Mouse (Mus musculus) liver, adult 2 months (tissue): Measurements from ENCODE around the gene Il18. TPM values are rescaled to one million over a fixed set of nuclear protein-coding genes. Genes with fewer than 3 reads are reported as not detected.

Experiments
- DNase-seq: peaks from one replicate; pipeline ENCODE4 v3.0.0-alpha.2; 2011; ENCODE audit warnings: low read depth, low spot score; ENCODE audit errors: extremely low read depth
- H3K27ac ChIP-seq: fragments of 200-500 bp; replicated peaks from 2 replicates; pipeline ENCODE4 v1.5.1; 2012; ENCODE audit warnings: low read depth, mild to moderate bottlenecking, control low read depth, inconsistent platforms, low read length; ENCODE audit not compliant: insufficient read depth
- H3K27me3 ChIP-seq: fragments of 200-500 bp; 2 replicates; pipeline ENCODE4 v1.6.1; 2012; ENCODE audit warnings: mild to moderate bottlenecking, moderate library complexity, low read length, inconsistent platforms; ENCODE audit not compliant: control insufficient read depth, insufficient read depth
- H3K36me3 ChIP-seq: fragments of 200-500 bp; 2 replicates; pipeline ENCODE4 v1.6.1; 2012; ENCODE audit warnings: low read length, inconsistent platforms; ENCODE audit not compliant: control insufficient read depth, insufficient read depth
- H3K4me1 ChIP-seq: fragments of 200-500 bp; 2 replicates; pipeline ENCODE4 v1.6.1; 2011; ENCODE audit warnings: low read length; ENCODE audit not compliant: control insufficient read depth, insufficient read depth
- H3K4me3 ChIP-seq: fragments of 200-500 bp; 2 replicates; pipeline ENCODE4 v1.5.1; 2011; ENCODE audit warnings: low read depth, mild to moderate bottlenecking, control low read depth, low read length, moderate library complexity; ENCODE audit not compliant: insufficient read depth
- H3K79me2 ChIP-seq: fragments of 200-500 bp; 2 replicates; pipeline ENCODE4 v1.6.1; 2012; ENCODE audit warnings: inconsistent platforms, mild to moderate bottlenecking, low read length, moderate library complexity; ENCODE audit not compliant: control insufficient read depth, insufficient read depth
- H3K9ac ChIP-seq: fragments of 200-500 bp; 2 replicates; pipeline ENCODE4 v1.6.1; 2012; ENCODE audit warnings: low read depth, mild to moderate bottlenecking, control low read depth, inconsistent platforms, low read length
- CTCF ChIP-seq: fragments of 200-500 bp; IDR thresholded peaks from 2 replicates; pipeline ENCODE4 v1.5.1; 2011; ENCODE audit warnings: low read depth, low read length, control low read depth
- POLR2A ChIP-seq: fragments of 200-500 bp; IDR thresholded peaks from 2 replicates; pipeline ENCODE4 v1.6.1; 2011; ENCODE audit warnings: low read length, control low read depth; ENCODE audit not compliant: insufficient read depth; ENCODE audit errors: extremely low read depth
- WGBS: fragments of 180-500 bp; shearing (Covaris S2); methylation state at CpG from one replicate; pipeline ENCODE4 v1.1.7; 2018; 5-methylcytosine and 5-hydroxymethylcytosine counted together
- polyA plus RNA-seq: library from polyadenylated mRNA; depleted of rRNA; stranded (reverse); fragments of >200 nt; gene quantifications from 2 replicates; pipeline ENCODE4 v1.2.3, GENCODE M21; 2012
- total RNA-seq: library from RNA; depleted of rRNA; stranded (reverse); fragments of >200 nt; gene quantifications from 2 replicates; pipeline ENCODE4 v1.2.3, GENCODE M21; 2014

Gene Il18
- total and polyA plus RNA-seq, 2 experiments, result 11.1 to 32.8 TPM

DNA sequence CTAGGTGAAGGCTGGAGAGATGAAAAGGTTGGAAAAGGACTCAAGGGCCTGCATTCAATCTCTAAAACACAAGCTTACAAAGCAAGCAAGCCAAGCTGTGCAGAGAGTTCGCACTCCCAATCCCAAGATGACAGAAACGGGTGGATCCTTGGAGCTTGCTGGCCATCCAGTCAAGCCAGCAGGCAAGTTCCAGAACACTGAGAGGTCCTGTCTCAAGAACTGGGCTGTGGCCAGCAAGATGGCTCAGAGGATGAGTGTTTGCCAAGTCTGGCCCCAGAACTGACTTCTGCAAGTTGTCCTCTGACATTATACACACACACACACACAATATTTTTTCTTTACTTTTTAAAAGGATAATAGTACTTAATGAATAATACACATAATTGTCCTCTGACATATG lies 13.3 kb downstream of the Il18 start:
- no peaks in the 10 kb centered on the region for H3K27me3 ChIP-seq
- no peak overlapping the region for H3K9ac ChIP-seq
- H3K36me3 ChIP-seq, result no peaks in the 10 kb centered on the region; the same call in 1 of the 2 replicates
- DNase-seq, result no peak
- no peak overlapping the region for H3K27ac ChIP-seq
- no peak overlapping the region for H3K4me3 ChIP-seq
- TF ChIP-seq CTCF (no peak), POLR2A (no peak)
- 91% methylated on average over 2 of the region's 2 CpGs for WGBS
- H3K4me1 ChIP-seq, result no peaks in the 10 kb centered on the region; the same call in 1 of the 2 replicates
- no peaks in the 10 kb centered on the region for H3K79me2 ChIP-seq

DNA sequence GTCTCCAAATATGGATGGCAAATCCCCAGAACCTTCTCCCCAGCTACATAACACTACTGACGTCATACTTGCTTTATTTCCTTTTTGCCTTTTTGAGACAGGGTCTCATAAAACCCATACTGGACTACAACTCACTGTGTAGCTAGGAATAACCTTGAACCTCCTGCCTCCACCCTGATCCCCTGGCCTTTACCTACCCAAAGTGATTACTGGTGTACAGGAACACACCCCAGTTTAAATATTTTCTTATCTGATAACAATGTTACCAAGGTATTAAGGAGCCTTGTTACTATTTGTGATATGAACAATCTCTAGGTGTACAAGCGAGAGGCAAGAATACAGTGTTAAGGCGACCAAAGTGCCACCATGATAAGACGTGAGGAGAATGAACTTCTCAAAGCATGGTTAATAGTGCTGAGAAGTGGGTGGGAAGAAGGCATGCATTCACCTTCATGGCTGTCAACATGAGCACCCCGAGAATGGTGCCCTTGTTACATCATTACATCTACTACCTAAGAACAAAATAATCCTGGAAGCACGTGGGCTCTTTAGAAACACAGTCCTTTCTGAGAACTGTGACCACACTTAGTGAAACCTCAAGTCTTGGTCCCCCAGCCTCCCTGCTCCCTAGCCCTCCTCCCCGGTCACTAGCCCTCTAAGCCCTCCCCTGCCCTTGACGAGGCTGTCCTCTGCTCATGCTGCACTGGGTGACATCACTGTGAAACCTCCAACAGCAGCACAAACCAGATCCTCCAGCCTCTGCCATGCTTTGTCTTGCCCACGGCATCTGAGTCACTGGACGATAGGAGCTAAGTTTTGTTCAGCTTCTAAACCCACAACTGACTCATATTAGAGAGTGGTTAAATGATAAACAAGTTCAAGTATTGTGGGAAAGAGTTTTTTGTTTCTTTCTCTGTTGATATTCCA lies 15.2 kb downstream of the Il18 start:
- 87% methylated on average over 10 of the region's 10 CpGs for WGBS
- no peak overlapping the region for H3K27ac ChIP-seq

DNA sequence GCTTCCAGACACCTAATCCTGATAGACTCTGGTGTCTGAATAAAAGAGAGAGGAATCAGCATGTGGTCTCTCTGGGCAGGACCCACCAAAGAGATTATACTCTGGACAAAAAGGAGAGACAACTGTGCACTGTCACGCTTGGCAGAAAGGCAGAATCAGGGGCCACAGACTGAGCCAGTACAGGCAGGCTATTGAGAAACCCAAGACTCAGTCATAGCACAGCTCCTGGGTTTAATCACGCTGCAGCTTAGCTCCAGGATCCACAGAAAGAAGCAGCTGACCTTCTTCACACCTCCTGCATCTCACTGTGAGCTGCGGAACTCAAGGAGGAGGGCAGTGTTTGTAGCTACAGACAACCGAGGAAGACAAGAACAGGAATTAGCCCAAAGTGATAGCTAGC lies 25.7 kb downstream of the Il18 start:
- Histone ChIP-seq H3K36me3 (peaks cover 3% of the 10 kb centered on the region; the same call in 1 of the 2 replicates), H3K27ac (no peak overlapping the region), H3K9ac (no peak overlapping the region), H3K4me1 (no peaks in the 10 kb centered on the region), H3K79me2 (no peaks in the 10 kb centered on the region), H3K27me3 (no peaks in the 10 kb centered on the region), H3K4me3 (no peak overlapping the region)
- 82% methylated on average over 4 of the region's 4 CpGs for WGBS
- DNase-seq, result no peak
- TF ChIP-seq POLR2A (no peak), CTCF (no peak)

More for the DNA sequence above, 15.2 kb downstream of the Il18 start:
- Histone ChIP-seq H3K4me1 (no peaks in the 10 kb centered on the region; the same call in 1 of the 2 replicates), H3K36me3 (peaks cover 3% of the 10 kb centered on the region), H3K27me3 (no peaks in the 10 kb centered on the region), H3K4me3 (no peak overlapping the region), H3K9ac (no peak overlapping the region), H3K79me2 (no peaks in the 10 kb centered on the region)
- DNase-seq, result no peak
- no peak for TF ChIP-seq POLR2A
- TF ChIP-seq CTCF, result no peak

DNA sequence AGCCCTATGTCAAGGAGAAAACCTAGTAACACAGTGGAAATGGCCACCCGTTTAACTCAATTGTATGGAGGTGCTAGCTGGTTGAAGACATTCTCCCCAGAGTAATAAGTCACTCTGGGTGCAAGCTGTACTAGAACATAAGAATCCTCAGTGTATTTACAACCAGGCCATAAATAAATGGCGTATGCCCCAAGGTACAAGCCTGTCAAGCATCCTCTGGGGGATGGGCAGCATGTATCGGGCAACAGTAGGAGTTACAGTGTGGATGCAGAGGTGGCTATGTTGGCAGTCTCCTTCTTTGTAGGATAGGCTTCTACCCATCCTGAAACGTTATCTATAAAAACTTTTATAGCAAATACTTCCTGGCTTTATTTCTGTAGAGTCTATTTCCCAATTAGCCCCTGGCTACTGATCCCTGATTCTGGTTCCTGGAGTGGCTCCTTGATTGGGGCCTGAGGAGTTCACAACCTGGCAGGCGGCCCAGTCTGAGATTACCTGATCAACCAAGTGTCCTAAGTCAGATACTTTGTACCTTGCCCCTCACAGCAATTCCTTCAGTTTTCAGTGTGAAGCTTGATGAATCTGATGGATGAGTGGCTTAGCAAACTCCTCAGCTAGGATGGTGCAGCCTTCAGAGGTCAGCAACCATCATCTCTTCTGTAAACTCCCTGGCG lies 30.7 kb downstream of the Il18 start:
- H3K27me3 ChIP-seq, result no peaks in the 10 kb centered on the region
- H3K4me1 ChIP-seq, result no peaks in the 10 kb centered on the region
- H3K27ac ChIP-seq, result no peak overlapping the region
- WGBS, result 84% methylated on average over 6 of the region's 6 CpGs
- DNase-seq, result no peak
- no peak overlapping the region for H3K4me3 ChIP-seq
- TF ChIP-seq CTCF (no peak), POLR2A (no peak)
- H3K9ac ChIP-seq, result no peak overlapping the region
- peaks cover 3% of the 10 kb centered on the region; the same call in 1 of the 2 replicates for H3K36me3 ChIP-seq
- H3K79me2 ChIP-seq, result no peaks in the 10 kb centered on the region

DNA sequence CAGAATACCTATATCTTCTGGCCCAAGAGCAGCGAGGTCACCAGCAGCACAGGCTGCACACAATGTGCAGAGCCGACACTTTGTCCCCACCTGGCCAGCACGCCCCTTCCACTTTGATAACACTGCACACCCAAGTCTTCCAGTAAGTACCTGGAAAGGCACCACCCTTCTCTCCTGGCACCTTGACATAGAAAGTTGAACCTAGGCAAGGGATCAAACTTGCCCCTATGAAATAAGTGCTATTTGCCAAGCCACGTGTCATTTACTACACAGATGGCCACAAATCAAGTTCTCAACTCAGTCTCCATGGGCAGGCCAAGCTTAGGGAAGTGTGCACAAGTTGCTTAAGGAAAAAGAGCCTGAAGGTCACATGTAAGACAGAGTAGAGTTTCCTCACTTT lies 32.3 kb downstream of the Il18 start:
- Histone ChIP-seq H3K9ac (no peak overlapping the region), H3K4me3 (no peak overlapping the region), H3K36me3 (no peaks in the 10 kb centered on the region), H3K4me1 (no peaks in the 10 kb centered on the region), H3K27me3 (no peaks in the 10 kb centered on the region), H3K27ac (no peak overlapping the region), H3K79me2 (no peaks in the 10 kb centered on the region)
- no peak for TF ChIP-seq CTCF
- TF ChIP-seq POLR2A, result no peak
- DNase-seq, result no peak
- WGBS, result 34% methylated on average over 4 of the region's 4 CpGs
